Mouse (Mus musculus) layer of hippocampus, postnatal 36 days (tissue): ENCODE results near the gene Arfrp1. TPM values are rescaled to one million over a fixed set of nuclear protein-coding genes. Genes with fewer than 3 reads are reported as not detected.
A peak's percentile ranks its signal among the peaks of the same experiment; 100 is the strongest.

Experiments
- DNase-seq, 2 experiments: peaks; one replicate each; pipeline ENCODE4 v3.0.0; 2022
- total RNA-seq, 2 experiments: library from RNA; stranded (reverse); gene quantifications; 2 replicates each; pipeline ENCODE4 v1.2.3; 2021

The Arfrp1 gene
- total RNA-seq: 10 to 100 TPM; 48.4 to 53.8 TPM

GRCm38 (mm10) chr2:181364860-181365596 is at the start of gene Arfrp1, which contains the start of gene Zgpat:
TSS of gene Arfrp1 (minus strand) at chr2:181365404.
TSS of gene Zgpat (plus strand) at chr2:181364928.
- peak; percentile 89 to 91 for DNase-seq

GRCm38 (mm10) chr2:181413141-181413540 is 47.9 kb upstream of the Arfrp1 start:
- DNase-seq: no peak

GRCm38 (mm10) chr2:181410760-181411473 is 45.7 kb upstream of the Arfrp1 start:
- DNase-seq: peak; percentile 47 to 56

DNA sequence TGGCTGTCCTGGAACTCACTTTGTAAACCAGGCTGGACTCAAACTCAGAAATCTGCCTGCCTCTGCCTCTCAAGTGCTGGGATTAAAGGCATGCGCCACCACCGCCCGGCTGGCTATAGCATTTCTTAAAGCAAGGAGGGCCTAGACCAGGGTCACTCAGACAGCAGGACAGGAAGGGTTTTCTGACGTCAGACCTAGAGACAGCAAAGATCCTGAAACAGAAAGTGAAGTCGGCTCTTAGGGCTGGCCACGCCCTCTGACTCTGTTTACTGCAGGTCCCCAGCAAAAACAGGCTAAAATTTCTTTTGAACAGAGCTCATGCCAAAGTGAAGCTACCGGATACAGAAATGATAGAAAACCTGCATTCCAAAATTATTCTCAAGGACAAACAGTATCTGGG is 44.4 kb upstream of the Arfrp1 start:
- no peak for DNase-seq

DNA sequence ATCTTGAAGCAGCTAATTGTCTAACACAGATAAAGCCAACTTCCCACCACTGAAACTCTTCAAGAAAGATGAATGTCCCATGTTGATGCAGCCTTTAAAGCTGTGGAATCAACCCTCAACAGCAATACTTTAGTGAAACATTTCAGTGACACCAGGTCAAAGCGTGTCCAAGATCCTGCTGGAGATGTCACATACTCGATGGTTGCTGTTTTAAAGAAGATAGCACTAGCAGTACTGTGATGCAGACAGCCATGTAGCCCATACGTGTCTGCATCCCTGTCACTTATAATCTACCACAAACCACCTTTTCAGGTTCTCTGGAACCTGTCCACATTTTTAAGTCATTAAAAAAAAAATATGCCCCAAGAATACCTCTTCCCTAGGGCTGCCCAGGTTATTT is 38.5 kb upstream of the Arfrp1 start:
- no peak for DNase-seq

DNA sequence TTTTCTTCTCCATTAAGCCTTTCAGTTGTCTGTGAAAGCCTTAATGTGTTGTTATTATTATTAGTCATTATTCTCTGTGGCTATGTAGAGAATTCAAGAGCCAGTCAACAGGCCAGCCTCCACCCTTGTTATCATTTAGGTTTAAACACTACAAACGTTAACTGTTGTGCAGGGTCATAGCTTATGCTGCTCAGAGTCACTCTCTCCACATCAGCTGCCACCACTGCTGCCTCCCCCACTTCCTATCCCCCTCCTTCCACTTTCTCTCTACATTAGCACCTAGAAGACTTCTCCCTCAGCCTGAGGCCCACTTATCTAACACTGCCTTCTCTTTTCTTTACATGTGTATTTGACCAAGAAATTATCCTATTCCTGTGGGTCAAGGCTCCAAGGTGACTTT is 36.3 kb upstream of the Arfrp1 start:
- DNase-seq: no peak

DNA sequence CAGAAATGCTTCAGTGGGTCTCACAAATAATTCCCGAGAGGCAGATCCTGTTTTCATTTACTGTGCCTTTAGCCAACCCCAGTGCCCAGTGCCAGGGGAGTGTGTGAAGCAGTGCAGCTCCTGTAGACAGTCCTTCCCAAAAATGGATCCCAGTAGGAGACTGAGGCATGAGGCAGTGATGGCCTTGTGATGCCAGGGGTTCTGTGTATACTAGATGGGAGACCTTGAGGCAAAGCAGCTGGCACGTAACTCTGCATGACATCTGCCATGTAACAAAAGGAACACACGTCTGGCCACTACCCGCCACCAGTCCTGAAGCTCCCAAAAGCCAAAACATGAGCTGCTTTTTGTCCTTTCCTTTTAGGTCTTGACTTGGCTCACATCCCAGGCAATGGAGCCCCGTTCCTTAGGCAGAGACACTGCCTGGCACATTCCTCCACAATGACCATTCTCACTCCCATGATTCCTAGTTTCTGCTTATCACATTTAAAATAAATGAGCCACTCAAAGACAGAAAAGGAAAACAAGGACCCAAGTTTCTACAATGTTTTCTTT is 32.1 kb upstream of the Arfrp1 start:
- DNase-seq: no peak

- DNase-seq: no peak
These were observed 28.9 kb upstream of the Arfrp1 start for GRCm38 (mm10) chr2:181394086-181394485.

DNA sequence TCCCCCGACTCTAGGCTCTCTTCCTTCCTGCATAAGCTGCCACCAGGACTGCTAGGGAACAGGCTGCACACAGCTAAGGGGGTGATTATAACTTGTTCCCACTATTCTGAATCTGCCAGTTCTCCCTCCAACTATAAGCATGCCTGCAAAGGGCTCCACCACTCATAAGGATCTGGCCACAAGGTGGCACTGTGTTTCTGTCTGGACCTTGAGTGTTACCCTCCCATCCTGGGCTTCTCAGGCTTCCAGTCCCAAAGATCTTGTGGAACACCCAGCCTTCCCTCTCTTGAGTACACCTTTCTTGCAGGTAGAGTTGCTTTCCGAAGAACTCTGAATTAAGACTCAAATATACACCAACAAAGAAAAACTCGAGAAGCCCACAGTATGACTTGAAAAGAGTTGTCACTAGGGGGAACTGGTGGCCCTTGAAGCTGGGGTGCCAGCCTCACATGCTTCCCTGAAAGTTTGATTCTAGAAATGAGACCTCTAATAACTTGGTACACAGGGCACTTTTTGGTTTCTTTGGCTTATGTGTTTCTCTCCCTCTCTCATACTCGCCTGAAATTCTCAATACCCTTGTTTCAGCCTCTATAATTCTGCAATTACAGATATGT is 27.5 kb upstream of the Arfrp1 start:
- DNase-seq: peak; percentile 80 to 83

GRCm38 (mm10) chr2:181391541-181391940 is 26.3 kb upstream of the Arfrp1 start:
- no peak for DNase-seq

DNA sequence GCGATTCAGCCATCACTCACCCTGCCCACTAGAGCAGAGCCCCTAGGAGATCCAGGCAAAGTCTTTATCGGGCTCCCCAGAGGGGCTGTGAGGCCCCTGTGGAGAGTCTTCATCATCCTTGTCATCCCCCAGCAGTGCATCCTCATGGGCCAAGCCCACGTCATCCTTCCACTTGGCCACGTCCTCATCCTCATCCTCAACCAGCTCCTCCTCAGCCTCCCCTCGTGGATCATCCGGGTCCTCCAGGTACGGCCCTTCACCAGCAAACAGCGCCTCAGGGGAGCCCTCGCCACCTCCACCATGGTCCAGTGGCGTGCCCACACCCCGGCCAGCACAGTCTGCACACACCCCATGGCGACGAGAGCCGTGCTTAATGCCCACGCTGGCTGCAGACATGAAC is 25.8 kb upstream of the Arfrp1 start:
- no peak for DNase-seq

DNA sequence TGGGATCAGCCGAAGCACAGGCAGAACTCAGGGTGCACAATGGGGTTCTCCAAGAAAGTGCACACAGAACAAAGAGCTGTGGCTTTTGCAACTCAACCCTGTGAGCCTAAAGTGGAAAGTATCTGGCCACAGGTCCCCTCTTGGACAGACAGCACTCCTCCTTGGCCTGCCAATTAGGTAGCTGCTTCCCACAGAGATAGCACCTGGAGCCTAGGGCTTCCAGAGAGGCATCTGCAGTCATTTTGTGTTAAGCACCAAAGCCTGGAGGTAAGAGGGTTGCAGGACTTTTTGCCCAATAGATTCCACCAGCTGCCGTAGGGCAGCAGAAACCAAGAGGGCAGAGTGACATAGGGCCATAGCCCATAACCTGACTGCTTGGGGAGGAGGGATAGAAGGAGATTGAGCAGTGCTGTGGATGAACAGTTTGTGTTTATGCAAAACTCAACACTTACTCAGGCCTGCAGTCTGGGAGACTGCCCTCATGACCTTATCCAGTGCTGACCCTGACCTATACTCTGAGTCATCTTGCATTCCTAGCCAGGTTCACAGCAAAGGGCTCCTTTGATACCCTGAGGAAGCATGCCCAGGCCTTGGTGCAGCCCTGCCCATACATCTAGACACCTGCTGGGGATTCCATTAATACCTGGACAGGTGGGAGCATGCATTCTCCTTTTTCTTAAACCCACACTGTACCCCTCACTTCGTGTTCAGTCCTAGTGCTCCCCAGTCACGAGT is 25.1 kb upstream of the Arfrp1 start:
- no peak for DNase-seq

- no peak for DNase-seq
These were observed 21.5 kb upstream of the Arfrp1 start for GRCm38 (mm10) chr2:181386663-181387210.

GRCm38 (mm10) chr2:181385885-181386284 is 20.7 kb upstream of the Arfrp1 start:
- peak in 1 of 2 experiments; percentile 40 for DNase-seq

DNA sequence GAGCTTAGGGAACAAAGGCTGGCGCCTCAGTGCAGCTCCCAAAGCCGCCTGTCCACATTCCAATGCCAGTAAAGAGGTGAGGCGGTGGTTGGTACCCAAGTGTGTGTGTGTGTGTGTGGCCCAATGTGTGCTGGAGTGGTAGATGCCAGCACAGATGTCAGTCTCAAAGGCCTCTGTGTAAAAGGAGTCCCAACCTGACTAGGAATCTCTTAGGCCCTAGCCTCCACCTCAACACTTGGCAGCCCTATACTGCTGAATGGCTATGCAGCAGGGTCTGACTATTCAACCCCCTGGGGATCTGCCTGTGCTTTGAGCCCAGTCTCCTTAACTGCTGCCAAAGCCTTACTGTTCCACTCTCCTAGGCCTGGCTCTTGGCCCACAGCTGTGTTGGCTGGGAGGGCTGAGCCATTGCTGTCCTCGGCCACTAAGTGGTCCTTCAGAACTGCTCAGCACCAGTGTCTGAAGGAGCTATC is 19.8 kb upstream of the Arfrp1 start:
- peak; percentile 47 to 48 for DNase-seq

GRCm38 (mm10) chr2:181384463-181384862 is 19.3 kb upstream of the Arfrp1 start:
- no peak for DNase-seq

DNA sequence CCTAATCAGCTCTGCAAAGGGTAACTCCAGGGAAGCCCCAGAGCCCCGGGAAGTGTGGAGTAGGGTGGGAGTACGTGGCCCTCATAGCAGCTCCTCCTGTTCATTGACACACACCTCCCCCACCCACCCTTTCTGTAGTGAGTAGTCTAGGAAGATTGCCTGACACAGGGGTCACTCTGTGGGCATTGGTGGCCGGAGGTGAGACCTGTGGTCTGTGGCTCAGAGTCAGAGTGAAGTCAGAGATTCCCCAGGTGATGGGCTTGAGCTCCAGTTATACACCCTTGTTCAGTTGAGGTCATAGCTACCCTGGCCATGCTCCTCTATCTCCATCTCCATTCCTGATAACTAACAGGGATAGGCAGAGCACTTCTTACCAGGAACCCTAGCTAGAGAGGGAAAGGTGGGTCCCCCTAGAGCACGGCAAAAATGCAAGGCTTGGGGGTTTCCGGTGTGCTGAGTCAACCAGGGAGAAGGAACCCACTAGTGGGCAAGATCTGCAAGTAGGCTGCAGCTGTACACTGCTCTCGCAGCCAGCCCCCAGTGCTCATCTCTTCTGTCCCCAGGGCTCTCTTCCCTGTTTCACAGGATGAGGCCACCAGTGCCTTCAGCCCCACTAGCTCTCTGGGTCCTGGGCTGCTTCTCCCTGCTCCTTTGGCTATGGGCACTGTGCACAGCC is 16.6 kb upstream of the Arfrp1 start:
- DNase-seq: no peak

- no peak for DNase-seq
These were observed 15.9 kb upstream of the Arfrp1 start for GRCm38 (mm10) chr2:181381107-181381506.

- DNase-seq: no peak
These were observed 15.0 kb upstream of the Arfrp1 start for GRCm38 (mm10) chr2:181380251-181380650.

- no peak for DNase-seq
These were observed 14.6 kb upstream of the Arfrp1 start, which contains the start of gene Lime1 for GRCm38 (mm10) chr2:181379778-181380177. TSS of gene Lime1 (plus strand) at chr2:181380078.

- no peak for DNase-seq
These were observed 13.5 kb upstream of the Arfrp1 start for GRCm38 (mm10) chr2:181378701-181379100.
